Mouse (Mus musculus) adrenal gland, postnatal 25 days (tissue): Measurements from ENCODE around the gene Tekt2. TPM values are rescaled to one million over a fixed set of nuclear protein-coding genes. Genes with fewer than 3 reads are reported as not detected.

Experiments used
- DNase-seq: peaks from one replicate; pipeline ENCODE4 v3.0.0; 2021; ENCODE audit warnings: mixed read lengths
- total RNA-seq: library from RNA; stranded (reverse); gene quantifications from 2 replicates; pipeline ENCODE4 v1.2.3, GENCODE M21; 2021

The Tekt2 gene
- total RNA-seq, 1 experiment from 2014 or later, result 2.4 TPM

GRCm38 (mm10) chr4:126306827-126307226, 18.7 kb downstream of the Tekt2 start:
- no peak for DNase-seq

- DNase-seq, result no peak
Observed at GRCm38 (mm10) chr4:126306058-126306457, 19.4 kb downstream of the Tekt2 start.

- no peak for DNase-seq
Observed at GRCm38 (mm10) chr4:126305428-126305827, 20.1 kb downstream of the Tekt2 start.

- no peak for DNase-seq
Observed at GRCm38 (mm10) chr4:126303877-126304276, 21.6 kb downstream of the Tekt2 start.

- DNase-seq, result no peak
Observed at GRCm38 (mm10) chr4:126301584-126302309, 23.7 kb downstream of the Tekt2 start.

- no peak for DNase-seq
Observed at GRCm38 (mm10) chr4:126300916-126301583, 24.4 kb downstream of the Tekt2 start.

- DNase-seq, result peak; percentile 77
Observed at GRCm38 (mm10) chr4:126296617-126297101, 28.8 kb downstream of the Tekt2 start.

GRCm38 (mm10) chr4:126295937-126296336, 29.6 kb downstream of the Tekt2 start:
- no peak for DNase-seq

- DNase-seq, result no peak
Observed at GRCm38 (mm10) chr4:126295152-126295551, 30.3 kb downstream of the Tekt2 start.

GRCm38 (mm10) chr4:126291196-126291595, 34.3 kb downstream of the Tekt2 start:
- no peak for DNase-seq

- DNase-seq, result no peak
Observed at GRCm38 (mm10) chr4:126290314-126290713, 35.2 kb downstream of the Tekt2 start.

- no peak for DNase-seq
Observed at GRCm38 (mm10) chr4:126288085-126288666, 37.3 kb downstream of the Tekt2 start.

- no peak for DNase-seq
Observed at GRCm38 (mm10) chr4:126287302-126287995, 38.0 kb downstream of the Tekt2 start.

GRCm38 (mm10) chr4:126286492-126286891, 39.0 kb downstream of the Tekt2 start, which contains the start of gene Col8a2:
Gene Col8a2 (plus strand): TSS chr4:126286793.
- no peak for DNase-seq

GRCm38 (mm10) chr4:126283582-126283981, 41.9 kb downstream of the Tekt2 start:
- DNase-seq, result no peak

- DNase-seq, result no peak
Observed at GRCm38 (mm10) chr4:126281706-126282105, 43.8 kb downstream of the Tekt2 start.

- no peak for DNase-seq
Observed at GRCm38 (mm10) chr4:126278961-126279360, 46.5 kb downstream of the Tekt2 start.

- DNase-seq, result no peak
Observed at GRCm38 (mm10) chr4:126278565-126278915, 46.9 kb downstream of the Tekt2 start.

GRCm38 (mm10) chr4:126277906-126278564, 47.5 kb downstream of the Tekt2 start:
- peak; percentile 48 for DNase-seq

GRCm38 (mm10) chr4:126275681-126276131, 49.8 kb downstream of the Tekt2 start:
- peak; percentile 47 for DNase-seq

- DNase-seq, result no peak
Observed at GRCm38 (mm10) chr4:126275081-126275480, 50.4 kb downstream of the Tekt2 start.

- DNase-seq, result no peak
Observed at GRCm38 (mm10) chr4:126273753-126274152, 51.7 kb downstream of the Tekt2 start.
